In the genomic region with DNA sequence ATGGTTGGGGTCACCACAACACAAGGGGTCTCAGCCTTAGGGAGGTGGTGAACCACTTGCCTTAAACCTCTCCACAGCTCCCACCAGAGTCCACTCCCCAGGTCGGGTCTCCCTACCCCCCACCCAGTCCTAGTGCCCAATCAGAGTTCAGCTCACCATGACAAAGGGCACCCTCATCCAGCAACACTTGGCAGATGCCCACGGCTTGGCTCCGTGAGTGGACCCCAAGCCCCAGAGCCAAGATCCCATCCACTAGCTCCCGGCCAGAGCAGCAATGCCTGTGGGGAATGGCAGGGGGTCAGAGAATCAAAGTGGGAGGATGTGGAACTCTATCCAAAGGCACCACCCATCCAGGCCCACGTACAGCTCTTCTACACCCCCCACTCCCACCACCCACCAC, we compare ENCODE assay signal across 12 mouse cellular contexts. TPM values are rescaled to one million over a fixed set of nuclear protein-coding genes. Genes with fewer than 3 reads are reported as not detected.
"Had no signal": no experiment of that assay in that cellular context is flagged by ENCODE, and none has a peak within 500 bp of the region (broad histone marks: within the 10 kb centered on the region; RNA-seq: fewer than 3 reads in every experiment).

No protein-coding gene starts in this region.

- ATAC-seq: inflammation-experienced regulatory T-cells, adult 6 months; midbrain, embryonic 15.5 days had no signal

- DNase-seq: kidney, postnatal 10 days; lung, adult 18-20 months; lung, postnatal 10 days; lung, postnatal 4 days; thymus, adult 18-20 months; thymus, postnatal 14 days had no signal

- H3K27me3 ChIP-seq: limb, embryonic 15.5 days had no signal

- H3K27ac ChIP-seq: limb, embryonic 15.5 days; midbrain, embryonic 15.5 days; neural tube, embryonic 12.5 days had no signal

- H3K4me2 ChIP-seq: limb, embryonic 15.5 days; midbrain, embryonic 11.5 days; midbrain, embryonic 15.5 days; neural tube, embryonic 12.5 days had no signal

- H3K9ac ChIP-seq: limb, embryonic 15.5 days; midbrain, embryonic 15.5 days; neural tube, embryonic 12.5 days had no signal

- H3K9me3 ChIP-seq: limb, embryonic 15.5 days; midbrain, embryonic 15.5 days; neural tube, embryonic 12.5 days had no signal

- H3K36me3 ChIP-seq: midbrain, embryonic 15.5 days; neural tube, embryonic 12.5 days had no signal

- H3K4me3 ChIP-seq: left cerebral cortex, adult 2 months; limb, embryonic 15.5 days; midbrain, embryonic 15.5 days; neural tube, embryonic 12.5 days had no signal

RNA-seq across cellular contexts. Expression of a gene that starts 6.8 kb away (rescaled TPM):
- polyA plus RNA-seq: inflammation-experienced regulatory T-cells, adult 6 months had no signal

RNA-seq across cellular contexts. Expression of a gene that starts 29.8 kb away (rescaled TPM):
- polyA plus RNA-seq: inflammation-experienced regulatory T-cells, adult 6 months had no signal
